Comparison of ENCODE assay signal across 8 mouse cellular contexts in genomic region chr3:84479293-84480005, GRCm38 (mm10). TPM values are rescaled to one million over a fixed set of nuclear protein-coding genes. Genes with fewer than 3 reads are reported as not detected.
DNase-seq lines count a peak whose midpoint lies in the region; ATAC-seq and TF ChIP-seq lines count a peak whose summit lies in the region.

No protein-coding gene starts in this region.

- H3K36me3 ChIP-seq in E14TG2a.4 (ENCODE audit: insufficient read depth, low read length) = no peaks in the 10 kb centered on the region
- no peaks in the 10 kb centered on the region for H3K36me3 ChIP-seq in embryonic facial prominence, embryonic 14.5 days (ENCODE audit: control insufficient read depth, insufficient read depth, low read length)
- no peaks in the 10 kb centered on the region for H3K36me3 ChIP-seq in heart, embryonic 14.5 days (ENCODE audit: control insufficient read depth, insufficient read depth, low read length)
- no peaks in the 10 kb centered on the region for H3K36me3 ChIP-seq in lung, embryonic 15.5 days

- no peak overlapping the region for H3K27ac ChIP-seq in embryonic facial prominence, embryonic 14.5 days (replicated peaks; ENCODE audit: low read depth, low read length)
- no peak overlapping the region for H3K27ac ChIP-seq in heart, embryonic 14.5 days (replicated peaks in 1 of 2; ENCODE audit: control insufficient read depth in 1 of 2, insufficient read depth in 1 of 2, low read depth in 2 of 2, low read length in 2 of 2)
- peak overlapping the region; percentile 37; the same call in 1 of the 2 replicates for H3K27ac ChIP-seq in lung, embryonic 15.5 days

- DNase-seq in adrenal gland, postnatal 36 days = peak; percentile 82 to 83
- peak; percentile 61 for DNase-seq in embryonic facial prominence, embryonic 14.5 days (ENCODE audit: low spot score)
- DNase-seq in kidney, postnatal 10 days = peak; percentile 81
- DNase-seq in ovary, postnatal 10 days (ENCODE audit: low spot score) = peak; percentile 24
- DNase-seq in urinary bladder, postnatal 25 days (ENCODE audit: low spot score) = peak; percentile 35

- TF ChIP-seq CTCF in E14TG2a.4 (conservative IDR thresholded peaks at IDR 0.05; ENCODE audit: low read length) = no peak

- peaks cover 86% of the 10 kb centered on the region for H3K27me3 ChIP-seq in E14TG2a.4 (ENCODE audit: insufficient read depth, low read length)
- H3K27me3 ChIP-seq in embryonic facial prominence, embryonic 14.5 days (replicated peaks; ENCODE audit: control insufficient read depth, insufficient read depth, low read length) = peaks cover 40% of the 10 kb centered on the region
- peaks cover 61% of the 10 kb centered on the region for H3K27me3 ChIP-seq in heart, embryonic 14.5 days (ENCODE audit: control insufficient read depth, insufficient read depth, low read length)
- H3K27me3 ChIP-seq in lung, embryonic 15.5 days = peaks cover 24% of the 10 kb centered on the region

- peaks cover 21% of the 10 kb centered on the region for H3K4me1 ChIP-seq in E14TG2a.4 (replicated peaks; ENCODE audit: low read depth, low read length)
- peaks cover 8% of the 10 kb centered on the region; the same call in 1 of the 2 replicates for H3K4me1 ChIP-seq in embryonic facial prominence, embryonic 14.5 days (ENCODE audit: control insufficient read depth, insufficient read depth, low read length)
- H3K4me1 ChIP-seq in heart, embryonic 14.5 days (ENCODE audit: control insufficient read depth in 2 of 2, insufficient read depth in 2 of 2, low read length in 2 of 2) = peaks cover 4 to 14% of the 10 kb centered on the region in 2 experiments; a peak in 3 of 4 replicates
- H3K4me1 ChIP-seq in lung, embryonic 15.5 days = peaks cover 34% of the 10 kb centered on the region

- peak overlapping the region; percentile 84 for H3K4me3 ChIP-seq in E14TG2a.4 (replicated peaks; ENCODE audit: low read length)
- H3K4me3 ChIP-seq in embryonic facial prominence, embryonic 14.5 days (ENCODE audit: low read depth, low read length) = peak overlapping the region; percentile 68
- H3K4me3 ChIP-seq in heart, embryonic 14.5 days (ENCODE audit: control insufficient read depth in 1 of 2, insufficient read depth in 1 of 2, low read depth in 1 of 2, low read length in 2 of 2) = peak overlapping the region; percentile 49 to 66
- H3K4me3 ChIP-seq in lung, embryonic 15.5 days = peak overlapping the region; percentile 68

- peak overlapping the region; percentile 99 for H3K4me2 ChIP-seq in embryonic facial prominence, embryonic 14.5 days (ENCODE audit: low read depth, low read length)
- H3K4me2 ChIP-seq in heart, embryonic 14.5 days (ENCODE audit: low read length) = peak overlapping the region; percentile 100
- peak overlapping the region; percentile 97 for H3K4me2 ChIP-seq in lung, embryonic 15.5 days

- peak; percentile 45 for ATAC-seq in embryonic facial prominence, embryonic 14.5 days (ENCODE audit: low read depth)
- no peak for ATAC-seq in heart, embryonic 14.5 days (ENCODE audit: insufficient number of reproducible peaks, insufficient read depth, low FRiP score, low read depth)
- peak; percentile 55 for ATAC-seq in lung, embryonic 15.5 days (ENCODE audit: borderline replicate concordance, extremely low read depth, low FRiP score, low TSS enrichment)

- under 1% methylated on average over 59 of the region's 61 CpGs for WGBS in embryonic facial prominence, embryonic 14.5 days
- under 1% methylated on average over 61 of the region's 61 CpGs for WGBS in heart, embryonic 14.5 days
- under 1% methylated on average over 61 of the region's 61 CpGs for WGBS in lung, embryonic 15.5 days

- H3K9me3 ChIP-seq in E14TG2a.4 (ENCODE audit: low read length) = no peaks in the 10 kb centered on the region
- H3K9me3 ChIP-seq in embryonic facial prominence, embryonic 14.5 days (ENCODE audit: control insufficient read depth, low read length) = no peaks in the 10 kb centered on the region
- H3K9me3 ChIP-seq in heart, embryonic 14.5 days (ENCODE audit: control insufficient read depth, low read length) = no peaks in the 10 kb centered on the region
- H3K9me3 ChIP-seq in lung, embryonic 15.5 days = no peaks in the 10 kb centered on the region

- peak overlapping the region; percentile 68 for H3K9ac ChIP-seq in embryonic facial prominence, embryonic 14.5 days (ENCODE audit: low read depth, low read length)
- peak overlapping the region; percentile 71 for H3K9ac ChIP-seq in heart, embryonic 14.5 days (ENCODE audit: low read length)
- H3K9ac ChIP-seq in lung, embryonic 15.5 days = peak overlapping the region; percentile 69

RNA-seq across cellular contexts. Expression of gene Fhdc1, which starts 0.8 kb away (rescaled TPM):
- total RNA-seq in adrenal gland, postnatal 36 days (2021) = 10 to 100 TPM in 1 of 2 experiments, 1 to 10 TPM in 1; 2.8 to 15.7 TPM
- polyA plus RNA-seq in embryonic facial prominence, embryonic 14.5 days (2014; fragmentation: Nextera tagmentation; extraction: Ambion mirVana) = 6.2 and 6.8 TPM in 2 replicates
- 0.68 and 0.80 TPM in 2 replicates for polyA plus RNA-seq in heart, embryonic 14.5 days (2014; fragmentation: Nextera tagmentation; extraction: Ambion mirVana)
- polyA plus RNA-seq in lung, embryonic 15.5 days (2015; fragmentation: Nextera tagmentation; extraction: Ambion mirVana) = 13.9 and 14.9 TPM in 2 replicates

Comparison
In these comparisons a context has a peak if more than half of its experiments do, and no peak if none do; other contexts are left out.
1. DNase-seq: peak in every context shown above with its lines; median percentile 82 in adrenal gland, postnatal 36 days; 81 in kidney, postnatal 10 days; 61 in embryonic facial prominence, embryonic 14.5 days; 35 in urinary bladder, postnatal 25 days; 24 in ovary, postnatal 10 days.